Mouse (Mus musculus): ENCODE data around the gene Ptgds.

Gene Ptgds

DNA sequence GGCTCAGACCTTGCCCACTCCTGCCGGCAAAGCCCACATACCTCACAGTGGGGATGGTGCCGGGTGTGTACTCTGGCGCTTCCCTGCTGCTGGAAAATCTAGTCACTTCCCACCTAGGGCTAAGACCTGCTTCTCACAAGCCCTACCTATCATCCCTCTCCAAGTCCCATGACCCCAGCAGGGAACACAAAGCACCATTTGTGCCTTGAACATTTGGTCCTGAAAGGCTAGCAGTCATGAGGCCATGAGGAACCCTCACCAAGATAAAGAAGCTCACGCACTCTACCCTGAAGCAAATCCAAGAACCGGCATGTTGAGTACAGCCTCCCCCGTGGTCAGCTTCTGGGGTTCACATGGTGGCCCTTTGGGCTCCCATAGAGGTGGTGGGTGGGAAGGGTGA, at the start of gene Ptgds:
TSS of gene Ptgds (minus strand) at position 78 of the 400 bp plus-strand sequence.
- DNase-seq = no peak

- DNase-seq = no peak
Measured at GRCm38 (mm10) chr2:25509912-25510311, 40.1 kb upstream of the Ptgds start.

DNA sequence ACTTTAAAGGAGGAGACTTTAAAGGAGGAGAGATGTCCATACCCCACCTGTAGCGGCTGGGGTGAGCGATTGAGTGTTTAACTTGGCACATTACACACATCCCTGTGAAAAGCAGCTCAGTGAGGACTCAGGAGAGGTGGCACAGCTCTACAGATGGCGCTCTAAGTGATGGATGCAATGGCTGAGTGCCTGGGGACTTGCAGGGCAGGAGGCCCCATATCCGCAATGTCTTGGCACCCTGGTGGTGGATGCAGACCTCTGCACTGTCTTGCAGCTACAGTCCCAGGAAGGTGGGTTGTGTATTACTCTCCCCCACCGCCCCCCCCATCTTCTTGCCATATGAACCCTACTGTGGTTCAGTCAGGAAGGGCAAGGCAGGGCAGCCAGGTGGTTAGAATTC, 37.1 kb upstream of the Ptgds start:
- DNase-seq = peak in 1 of 2 experiments; percentile 25

DNA sequence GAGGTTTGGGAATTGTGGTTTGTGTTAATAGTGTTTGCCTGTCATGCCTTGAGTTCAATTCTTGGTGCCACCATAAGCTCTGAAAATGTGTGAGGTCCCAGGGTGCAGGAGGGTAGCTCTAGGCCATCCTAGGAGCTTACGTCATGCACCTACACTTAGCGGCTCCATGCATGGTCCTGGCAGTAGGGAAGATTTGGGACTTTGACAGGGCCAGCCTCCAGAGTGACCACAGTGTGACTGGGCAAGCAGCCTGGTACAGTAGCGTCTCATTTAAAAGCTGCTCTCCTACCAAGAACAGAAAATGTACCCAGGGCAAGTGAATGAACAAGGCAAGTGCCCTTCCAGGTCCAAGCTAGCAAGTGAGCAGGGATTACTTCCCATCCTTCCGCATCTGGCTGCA, 36.0 kb upstream of the Ptgds start:
- DNase-seq = no peak

GRCm38 (mm10) chr2:25505000-25505399, 35.2 kb upstream of the Ptgds start:
- DNase-seq = no peak

DNA sequence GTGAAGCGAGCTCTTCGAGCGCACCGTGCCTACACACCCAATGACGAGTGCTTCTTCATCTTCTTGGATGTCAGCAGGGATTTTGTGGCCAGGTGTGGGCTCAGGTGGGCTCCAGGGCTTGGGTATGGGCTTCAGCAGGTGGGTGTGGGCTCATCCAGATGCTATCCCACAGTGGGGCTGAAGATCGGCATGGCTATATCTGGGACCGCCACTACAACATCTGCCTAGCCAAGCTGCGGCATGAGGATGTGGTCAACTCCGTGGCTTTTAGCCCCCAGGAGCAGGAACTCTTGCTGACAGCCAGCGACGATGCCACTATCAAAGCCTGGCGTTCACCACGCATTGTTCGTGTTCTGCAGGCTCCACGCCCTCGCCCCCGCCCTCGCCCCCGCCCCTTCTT, 34.7 kb upstream of the Ptgds start:
- DNase-seq = no peak

DNA sequence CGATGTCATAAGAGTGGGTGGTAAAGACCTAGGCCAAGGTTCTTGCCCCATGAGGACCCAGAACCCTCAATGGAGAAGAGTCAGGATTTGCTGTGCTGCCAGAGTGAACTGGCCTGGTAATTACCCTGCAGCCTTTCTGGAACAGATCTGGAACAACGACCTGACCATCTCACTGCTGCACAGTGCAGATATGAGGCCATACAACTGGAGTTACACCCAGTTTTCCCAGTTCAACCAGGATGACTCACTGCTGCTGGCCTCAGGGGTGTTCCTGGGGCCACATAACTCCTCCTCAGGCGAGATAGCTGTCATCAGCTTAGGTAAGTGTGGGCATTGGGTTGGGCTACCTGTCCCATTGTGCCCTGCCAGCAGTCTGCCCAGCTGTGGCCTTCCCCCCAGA, 32.9 kb upstream of the Ptgds start:
- DNase-seq = no peak

DNA sequence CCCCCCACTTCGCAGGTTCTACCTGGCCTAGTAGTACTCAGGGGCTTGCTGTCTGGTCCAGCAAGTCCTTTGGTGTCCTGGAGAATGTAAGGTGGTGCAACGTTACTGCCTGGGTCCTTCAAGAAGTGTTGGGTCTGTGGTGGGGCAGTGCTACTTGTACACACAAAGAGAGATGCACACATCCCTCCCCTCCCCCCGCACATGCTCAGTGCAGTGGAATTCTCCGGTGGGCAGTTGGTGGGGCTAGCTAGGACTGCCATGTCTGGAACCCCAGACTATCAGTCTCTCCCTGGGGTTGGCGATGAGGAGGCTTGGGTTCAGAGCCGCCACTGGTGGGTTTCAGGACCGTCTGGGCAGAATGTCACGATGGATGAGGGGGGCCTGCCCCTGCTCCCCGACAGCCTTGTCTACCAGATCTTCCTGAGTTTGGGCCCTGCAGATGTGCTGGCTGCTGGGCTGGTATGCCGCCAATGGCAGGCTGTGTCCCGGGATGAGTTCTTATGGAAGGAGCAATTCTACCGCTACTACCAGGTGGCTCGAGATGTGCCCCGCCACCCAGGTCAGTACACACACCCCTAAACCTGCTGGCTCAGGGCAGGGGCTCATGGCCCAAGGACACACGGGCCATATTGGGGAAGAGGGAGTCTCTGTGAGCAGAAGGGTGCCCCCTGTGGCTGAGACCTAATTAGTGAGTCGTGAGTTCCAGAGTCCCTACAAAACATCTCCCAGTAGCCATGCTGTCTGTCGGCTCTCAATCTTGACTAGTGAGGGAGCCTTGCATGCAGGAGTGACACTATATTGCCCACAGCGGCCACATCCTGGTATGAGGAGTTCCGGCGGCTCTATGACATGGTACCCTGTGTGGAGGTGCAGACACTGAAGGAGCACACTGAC, 32.0 kb upstream of the Ptgds start, which contains the start of gene C8g:
TSS of gene C8g (minus strand) at position 127 of the 894 bp plus-strand sequence.
- no peak for DNase-seq

DNA sequence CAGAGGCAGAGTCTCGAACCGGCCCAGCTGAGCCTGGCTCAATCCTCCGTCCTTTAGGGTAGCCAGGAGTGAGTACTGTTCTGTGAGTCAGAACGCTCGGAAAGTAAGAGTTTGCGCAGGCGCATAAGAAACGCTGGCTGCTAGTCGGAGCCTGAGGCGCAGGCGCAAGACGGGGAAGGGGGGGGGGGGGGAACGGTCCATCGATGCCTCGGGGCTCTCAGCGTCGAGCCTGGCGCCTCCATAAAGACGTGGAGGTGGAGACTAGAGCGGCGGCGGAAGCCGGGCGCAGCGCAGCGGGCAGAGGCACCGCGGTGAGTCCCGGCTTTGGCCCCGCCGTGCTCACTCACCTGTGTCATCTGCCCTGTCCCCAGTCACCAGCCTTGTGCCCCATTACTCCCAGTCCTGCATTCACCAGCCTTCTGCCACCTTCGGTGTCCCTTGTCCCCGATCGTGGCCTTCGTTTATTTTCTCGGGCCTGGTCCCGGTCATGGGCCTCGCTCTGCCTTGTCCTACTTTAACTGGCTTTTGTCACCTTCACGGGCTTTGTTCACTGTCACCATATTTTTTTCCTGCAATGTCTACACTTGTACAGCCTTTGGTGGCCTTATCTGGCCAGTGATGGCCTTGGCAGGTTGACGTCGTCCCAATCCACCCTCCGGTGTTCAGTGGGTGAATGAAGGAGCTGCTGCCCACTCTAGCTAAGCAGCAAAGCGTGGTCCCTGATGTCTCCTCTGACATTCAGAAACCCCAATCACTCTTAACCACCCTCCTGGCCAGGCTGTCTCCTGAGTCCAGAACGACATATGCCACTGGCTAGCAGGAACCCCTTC, 30.9 kb upstream of the Ptgds start, which contains the start of gene Fbxw5:
TSS of gene Fbxw5 (plus strand) at position 175 of the 830 bp plus-strand sequence.
- DNase-seq = peak; percentile 83

DNA sequence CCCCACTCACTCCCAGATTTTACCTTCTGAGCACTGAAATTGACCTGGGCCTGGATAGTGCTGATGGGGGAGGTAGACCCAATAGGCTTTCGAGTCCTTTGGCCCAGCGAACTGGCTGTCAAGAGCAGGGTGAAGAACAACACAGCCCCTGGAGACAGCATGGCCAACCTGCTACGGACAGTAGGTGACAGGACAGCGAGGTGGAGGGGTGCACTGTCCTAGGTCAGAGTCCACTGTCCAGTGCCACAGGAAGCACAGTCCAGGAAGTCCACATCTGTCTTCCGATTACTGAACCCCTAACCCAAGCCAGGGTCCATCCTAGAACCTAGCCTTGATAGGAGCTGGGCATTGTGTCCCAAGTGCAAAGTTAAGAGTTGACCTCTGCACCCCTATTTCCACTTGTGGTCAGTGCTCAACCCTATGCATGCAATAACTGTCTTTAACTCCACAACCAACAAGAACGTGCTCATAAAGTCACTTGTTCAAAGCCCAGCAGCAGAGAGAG, 30.3 kb upstream of the Ptgds start:
- peak in 1 of 2 experiments; percentile 42 for DNase-seq

DNA sequence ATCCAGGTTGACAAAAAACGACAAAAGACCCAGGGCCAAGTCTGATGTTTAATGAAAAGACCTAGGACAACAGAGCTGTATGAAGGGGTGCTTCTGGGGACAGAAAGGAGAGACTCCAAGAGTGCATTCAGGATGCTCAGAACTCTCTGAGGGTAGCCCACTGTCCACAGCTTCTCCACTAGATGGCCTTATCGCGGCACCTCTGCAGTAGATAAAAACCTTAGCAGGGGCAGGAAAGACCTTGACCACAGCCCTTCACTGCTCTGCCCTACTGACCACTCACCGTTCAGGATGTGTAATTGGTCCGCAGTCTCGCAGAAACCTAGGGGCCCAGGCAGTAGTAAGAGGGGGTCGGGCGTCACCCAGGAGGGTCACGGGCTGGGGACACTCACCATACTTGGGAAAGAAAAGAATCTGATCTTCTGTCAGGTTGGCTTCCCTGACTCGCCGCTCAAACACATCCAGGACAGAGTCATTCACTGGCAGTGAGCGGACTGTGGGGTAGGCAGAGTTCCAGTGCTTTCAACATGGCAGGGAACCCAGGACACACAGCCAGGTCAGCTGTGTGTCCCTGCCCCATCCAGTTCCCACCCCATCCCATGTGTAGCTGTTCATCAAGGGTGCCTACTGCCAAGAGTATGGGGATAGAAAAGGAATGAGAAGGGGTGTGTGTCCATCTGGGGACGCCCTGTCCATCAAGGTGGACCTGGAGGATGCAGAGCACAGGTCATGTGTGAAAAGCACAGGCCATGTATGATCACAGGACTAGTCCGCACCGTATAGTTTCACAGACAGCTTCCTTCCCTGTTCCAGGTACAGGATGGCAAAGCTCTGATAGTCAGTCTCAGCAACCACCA, 29.0 kb upstream of the Ptgds start:
- no peak for DNase-seq

GRCm38 (mm10) chr2:25497846-25498575, 28.2 kb upstream of the Ptgds start:
- no peak for DNase-seq

DNA sequence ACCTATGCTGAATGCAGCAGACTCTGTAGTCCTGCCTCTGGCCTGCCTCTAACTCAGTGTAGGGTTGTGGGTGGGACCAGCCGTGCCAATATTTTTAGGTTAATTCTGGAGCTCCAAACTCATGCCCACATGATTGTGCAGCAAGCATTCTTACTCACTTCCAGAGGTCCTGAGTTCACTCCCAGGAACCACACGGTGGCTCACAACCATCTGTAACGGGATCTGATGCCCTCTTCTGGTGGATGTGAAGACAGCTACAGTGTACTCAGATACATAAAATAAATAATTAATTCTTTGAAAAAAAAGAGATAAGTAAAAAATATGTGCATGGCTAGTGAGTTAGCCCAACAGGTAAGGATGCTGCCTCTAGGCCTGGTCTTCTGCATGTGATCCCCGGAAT, 26.6 kb upstream of the Ptgds start:
- peak; percentile 32 to 43 for DNase-seq

- no peak for DNase-seq
Measured at GRCm38 (mm10) chr2:25493476-25493961, 23.7 kb upstream of the Ptgds start, which contains the start of gene Lcn12. Lcn12 (minus strand) TSS chr2:25493911.

DNA sequence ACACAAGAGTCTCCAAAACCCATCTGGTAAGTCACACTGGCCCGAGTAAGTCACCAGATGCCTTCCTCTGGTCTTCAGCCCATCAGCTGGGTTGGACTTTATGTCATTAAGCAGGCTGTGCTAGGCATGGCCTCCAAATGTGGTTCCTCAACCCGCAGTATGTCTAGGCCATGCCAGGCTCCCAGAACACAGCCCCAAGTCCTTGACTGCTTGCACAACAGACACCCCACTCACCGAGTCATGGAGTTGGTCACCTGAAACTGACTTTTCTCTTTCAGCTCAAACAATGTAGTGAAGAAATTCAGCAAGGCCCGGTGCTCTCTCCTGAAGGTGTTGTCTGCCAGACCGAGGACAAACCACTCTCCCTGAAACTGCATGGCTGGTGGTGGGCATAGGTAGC, 23.1 kb upstream of the Ptgds start:
- no peak for DNase-seq

GRCm38 (mm10) chr2:25488671-25489068, 18.8 kb upstream of the Ptgds start:
- no peak for DNase-seq

GRCm38 (mm10) chr2:25487965-25488670, 18.3 kb upstream of the Ptgds start:
- no peak for DNase-seq

GRCm38 (mm10) chr2:25484901-25485647, 15.2 kb upstream of the Ptgds start:
- peak; percentile 68 to 72 for DNase-seq

DNA sequence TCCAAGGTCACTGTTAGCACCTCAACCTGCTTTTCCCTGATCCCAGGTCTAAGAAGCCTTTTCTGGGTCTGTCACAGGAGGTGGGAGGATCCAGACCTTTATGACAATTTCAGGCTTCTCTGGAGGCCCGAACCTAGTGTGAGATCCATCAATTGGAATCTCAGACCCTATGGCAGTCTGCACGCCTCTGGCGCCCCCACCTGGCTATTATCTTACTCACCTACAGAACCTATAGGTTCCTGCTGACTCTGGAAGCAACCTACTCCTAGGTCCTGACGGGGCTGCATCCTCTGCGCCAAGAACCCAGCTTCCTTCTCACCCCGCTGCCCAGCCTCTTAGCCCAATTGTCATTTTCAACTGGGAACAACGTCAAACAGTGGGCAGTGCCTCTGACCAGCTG, 13.1 kb upstream of the Ptgds start:
- DNase-seq = peak in 1 of 2 experiments; percentile 56

DNA sequence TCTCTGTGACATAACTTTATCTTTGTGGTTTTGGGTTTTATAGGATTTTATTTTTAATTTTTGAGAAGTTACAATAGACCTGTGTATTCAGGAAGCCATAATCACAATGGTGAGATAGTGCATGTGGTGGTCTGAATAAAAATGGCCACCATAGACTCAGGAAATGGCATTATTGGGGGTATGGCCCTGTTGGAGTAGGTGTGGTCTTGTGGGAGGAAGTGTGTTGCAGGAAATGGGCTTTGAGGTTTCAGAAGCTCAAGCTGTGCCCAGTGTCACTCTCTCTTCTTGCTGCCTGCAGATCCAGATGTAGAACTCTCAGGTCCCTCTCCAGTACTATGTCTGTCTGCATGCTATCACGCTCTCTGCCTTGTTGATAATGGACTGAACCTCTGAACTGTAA, 10.7 kb upstream of the Ptgds start:
- DNase-seq = no peak
